Mouse (Mus musculus) forebrain, embryonic 12.5 days (tissue): ENCODE measurements around the gene Eif2s3y. TPM values are rescaled to one million over a fixed set of nuclear protein-coding genes. Genes with fewer than 3 reads are reported as not detected.

Experiments
- ATAC-seq: fragments of 200-750 bp; cut with Nextera tagmentation; 2 replicates; pipeline ENCODE4 v1.8.0; 2017; ENCODE audit warnings: moderate TSS enrichment; ENCODE audit not compliant: low FRiP score
- H3K27ac ChIP-seq: fragments of 300-500 bp; sonication (generic); 2 replicates; pipeline ENCODE4 v1.5.1; 2016; ENCODE audit warnings: mild to moderate bottlenecking
- H3K27me3 ChIP-seq: fragments of 300-500 bp; sonication (generic); 2 replicates; pipeline ENCODE4 v1.6.1; 2016; ENCODE audit warnings: mild to moderate bottlenecking
- H3K36me3 ChIP-seq: fragments of 300-500 bp; sonication (generic); replicated peaks from 2 replicates; pipeline ENCODE4 v1.6.1; 2016; ENCODE audit warnings: mild to moderate bottlenecking
- H3K4me1 ChIP-seq: fragments of 300-500 bp; sonication (generic); 2 replicates; pipeline ENCODE4 v1.6.1; 2016
- H3K4me2 ChIP-seq: fragments of 300-500 bp; sonication (generic); 2 replicates; pipeline ENCODE4 v1.6.1; 2016; ENCODE audit warnings: mild to moderate bottlenecking, moderate library complexity
- H3K4me3 ChIP-seq: fragments of 300-500 bp; sonication (generic); replicated peaks from 2 replicates; pipeline ENCODE4 v1.5.1; 2016; ENCODE audit warnings: mild to moderate bottlenecking
- H3K9ac ChIP-seq: fragments of 300-500 bp; sonication (generic); 2 replicates; pipeline ENCODE4 v1.6.1; 2016; ENCODE audit warnings: mild to moderate bottlenecking
- H3K9me3 ChIP-seq: fragments of 300-500 bp; sonication (generic); 2 replicates; pipeline ENCODE4 v1.6.1; 2016
- WGBS: fragments of 180-500 bp; shearing (Covaris S2); methylation state at CpG from one replicate; pipeline ENCODE4 v1.1.7; 2016; 5-methylcytosine and 5-hydroxymethylcytosine counted together
- microRNA-seq: library from miRNA; unstranded; fragments of <30 nt; microRNA quantifications from one replicate; pipeline ENCODE4, GENCODE M21; 2017
- polyA plus RNA-seq: library from polyadenylated mRNA; unstranded; fragments of >200 nt; fragmentation: Nextera tagmentation; extraction: Ambion mirVana; gene quantifications from 2 replicates; pipeline ENCODE4 v1.2.1, GENCODE M21; 2016

The Eif2s3y gene
- polyA plus RNA-seq, result 39.2 and 49.8 TPM in 2 replicates

GRCm38 (mm10) chrY:1009882-1010751 is at the start of gene Eif2s3y:
Eif2s3y (plus strand) TSS chrY:1010543.
- H3K9ac ChIP-seq, result no peak within 1 kb of the TSS
- H3K27ac ChIP-seq, result no peak within 1 kb of the TSS
- peak within 1 kb of the TSS; percentile 37 for H3K4me3 ChIP-seq
- peak within 1 kb of the TSS; percentile 40 for H3K4me2 ChIP-seq
- ATAC-seq, result peak; percentile 95
- 15% methylated on average over 22 of the region's 31 CpGs for WGBS
- H3K27me3 ChIP-seq, result no peaks in the 10 kb centered on the region
- H3K4me1 ChIP-seq, result no peaks in the 10 kb centered on the region
- H3K9me3 ChIP-seq, result no peaks in the 10 kb centered on the region
- H3K36me3 ChIP-seq, result no peaks in the 10 kb centered on the region

Small RNAs within 50 kb of the gene (microRNA-seq; reads per million reads assigned to microRNA genes)
- gene Gm47281, result not detected

Other genes with a start within 250 kb of the Eif2s3y start
- gene Zfy1, start 213.1 kb upstream of the Eif2s3y start, polyA plus RNA-seq, result not detected in 2 replicates
- 0.10 and 0.13 TPM in 2 replicates for gene Uba1y, start 191.9 kb upstream of the Eif2s3y start, polyA plus RNA-seq
- 20.1 and 22.7 TPM in 2 replicates for gene Kdm5d, start 112.8 kb upstream of the Eif2s3y start, polyA plus RNA-seq
- 17.4 and 18.2 TPM in 2 replicates for gene Uty, start 235.2 kb downstream of the Eif2s3y start, polyA plus RNA-seq